Mouse (Mus musculus): ENCODE data around the gene Tmem213.

Tmem213 gene

DNA sequence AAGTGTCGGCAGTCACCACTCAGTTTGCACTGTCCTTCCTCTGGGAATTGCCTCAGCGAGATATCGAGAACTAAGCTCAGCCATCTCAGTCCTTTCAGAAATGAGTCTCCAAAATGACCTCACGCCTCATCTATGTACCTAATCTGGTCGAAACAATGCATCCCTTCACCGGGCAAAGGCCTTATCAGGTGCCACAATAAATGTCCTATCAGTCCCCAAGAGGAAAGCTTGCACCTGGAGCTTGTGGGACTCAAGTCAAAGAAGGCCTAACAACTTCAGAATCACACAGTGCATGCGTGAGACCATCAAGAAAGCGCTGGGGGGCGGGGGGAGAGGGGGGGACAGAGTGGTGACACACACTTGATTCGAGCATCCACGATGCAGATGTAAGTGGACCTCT is 43.2 kb downstream of the Tmem213 start:
- in situ Hi-C loops (cut with MboI, MseI): no loop called here

GRCm38 (mm10) chr6:38156204-38156603 is 47.1 kb downstream of the Tmem213 start:
- in situ Hi-C loops (cut with MboI, MseI): no loop called here

- in situ Hi-C loops (cut with MboI, MseI): no loop called here
These were observed 48.9 kb downstream of the Tmem213 start for GRCm38 (mm10) chr6:38157925-38158324.

- in situ Hi-C loops (cut with MboI, MseI): no loop called here
These were observed 50.5 kb downstream of the Tmem213 start for GRCm38 (mm10) chr6:38159576-38159975.

- in situ Hi-C loops (cut with MboI, MseI): no loop called here
These were observed 51.0 kb downstream of the Tmem213 start for GRCm38 (mm10) chr6:38160102-38160501.

DNA sequence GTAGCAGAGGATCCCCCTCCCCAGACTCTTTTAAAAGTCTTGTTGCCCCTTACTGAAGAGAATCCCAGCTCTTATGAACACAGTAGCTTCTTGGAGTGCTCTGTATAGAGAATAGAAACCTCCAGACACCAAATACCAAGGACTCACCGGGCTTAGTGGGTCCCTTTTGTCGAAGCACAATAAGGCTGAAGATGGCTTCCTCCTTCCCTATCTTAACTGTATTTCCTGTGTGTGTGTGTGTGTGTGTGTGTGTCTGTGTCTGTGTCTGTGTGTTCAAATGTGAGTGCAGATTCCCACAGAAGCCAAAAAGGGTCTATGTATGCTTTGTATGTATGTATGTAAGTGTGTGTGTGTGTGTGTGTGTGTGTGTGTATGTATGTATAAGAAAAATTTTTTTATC is 51.5 kb downstream of the Tmem213 start:
- in situ Hi-C loops (cut with MboI, MseI): no loop called here

DNA sequence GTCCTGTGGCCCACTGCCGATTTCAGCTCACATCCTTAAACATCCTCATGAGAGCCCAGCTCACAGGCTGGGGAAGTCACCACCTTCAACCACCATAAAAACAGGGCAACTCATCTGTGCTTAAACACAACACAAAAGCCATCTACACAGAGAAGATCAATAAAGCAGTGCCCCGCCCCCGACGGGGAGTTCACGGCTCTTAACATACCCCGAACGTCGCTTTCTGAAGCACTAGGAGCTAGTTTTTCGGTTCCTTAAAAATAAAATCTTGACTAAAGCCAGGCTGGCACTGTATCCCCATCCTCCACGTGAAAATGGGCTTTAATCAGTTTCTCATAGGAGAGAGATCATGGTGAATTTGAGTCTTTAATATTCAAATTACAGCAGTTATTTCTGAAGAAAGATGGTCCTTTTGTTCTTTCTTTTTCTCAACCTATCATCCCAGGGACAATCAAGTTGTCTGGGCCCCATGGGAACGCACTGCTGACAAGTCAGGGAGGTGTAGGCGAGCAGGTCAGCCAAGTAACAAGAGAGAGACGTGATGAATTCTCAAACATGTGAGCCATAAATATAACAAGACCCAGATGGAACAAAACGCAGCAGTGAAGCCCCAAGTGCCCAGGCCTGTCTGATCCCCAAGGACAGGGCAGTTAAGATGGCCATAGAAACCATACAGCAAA is 53.9 kb downstream of the Tmem213 start:
- in situ Hi-C loops (cut with MboI, MseI): no loop called here

DNA sequence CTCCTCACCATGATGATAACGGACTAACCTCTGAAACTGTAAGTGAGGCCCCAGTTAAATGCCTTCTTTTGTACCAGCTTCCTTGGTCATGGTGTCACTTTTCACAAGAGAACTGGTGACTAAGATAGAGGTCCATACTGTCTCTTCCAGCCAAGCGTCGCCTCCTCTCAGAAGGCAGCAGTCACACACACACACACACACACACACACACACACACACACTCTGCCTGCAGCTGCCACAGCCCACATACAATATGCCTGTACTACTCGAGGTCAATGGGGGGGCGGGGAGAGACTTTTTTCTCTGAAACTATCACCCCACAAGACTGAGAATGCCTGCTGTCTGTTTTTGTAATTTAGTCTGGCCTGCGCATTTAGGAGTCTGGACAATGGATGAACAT is 55.6 kb downstream of the Tmem213 start:
- in situ Hi-C loops (cut with MboI, MseI): no loop called here

GRCm38 (mm10) chr6:38165385-38165784 is 56.3 kb downstream of the Tmem213 start:
- in situ Hi-C loops (cut with MboI, MseI): no loop called here
